Mouse (Mus musculus) v-Abl transformed pro-B cells (cell line): ENCODE measurements at regions not wholly inside any gene's neighbourhood (a gene's known extent, or its start where the extent isn't known, plus 50 kb on each side); places are given as distances from the start of the nearest gene placed in this dataset.

ENCODE experiments used
- in situ Hi-C, 2 experiments: fragments of 400-800 bp; cut with MboI; formaldehyde crosslinking; loops; one replicate each; pipeline ENCODE4 v1.15.1; 2025; ENCODE audit not compliant: unreplicated experiment in 2 of 2

- in situ Hi-C loops = no loop called here
Measured at GRCm38 (mm10) chr12:16277144-16277543, 333.6 kb downstream of the Lpin1 start.

GRCm38 (mm10) chr12:16276301-16276700 is 334.5 kb downstream of the Lpin1 start:
- in situ Hi-C loops = no loop called here

DNA sequence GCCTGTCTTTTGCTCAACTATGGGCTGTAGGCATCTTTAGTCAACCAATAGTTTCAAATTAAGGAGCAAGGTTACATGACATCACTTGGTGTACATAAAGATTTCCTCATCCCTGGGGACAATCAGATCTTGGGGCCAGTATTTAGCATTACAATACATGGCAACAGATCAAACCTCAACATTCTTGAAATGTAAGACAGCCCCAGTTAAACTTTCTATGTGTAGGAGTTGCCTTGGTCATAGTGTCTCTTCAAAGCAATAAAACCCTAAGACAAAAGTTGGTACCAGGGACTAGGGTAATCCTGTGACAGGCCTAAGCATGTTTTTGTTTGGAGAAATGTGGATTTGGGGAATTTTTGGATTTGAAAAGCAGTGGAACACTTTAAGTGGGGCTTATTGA is 338.3 kb downstream of the Lpin1 start:
- in situ Hi-C loops = no loop called here

GRCm38 (mm10) chr12:16270876-16271275 is 339.9 kb downstream of the Lpin1 start:
- in situ Hi-C loops = no loop called here

GRCm38 (mm10) chr12:16269706-16270105 is 341.1 kb downstream of the Lpin1 start:
- in situ Hi-C loops = no loop called here

GRCm38 (mm10) chr12:16268621-16269165 is 342.1 kb downstream of the Lpin1 start:
- in situ Hi-C loops = no loop called here

GRCm38 (mm10) chr12:16261465-16261864 is 349.3 kb downstream of the Lpin1 start:
- in situ Hi-C loops = no loop called here

DNA sequence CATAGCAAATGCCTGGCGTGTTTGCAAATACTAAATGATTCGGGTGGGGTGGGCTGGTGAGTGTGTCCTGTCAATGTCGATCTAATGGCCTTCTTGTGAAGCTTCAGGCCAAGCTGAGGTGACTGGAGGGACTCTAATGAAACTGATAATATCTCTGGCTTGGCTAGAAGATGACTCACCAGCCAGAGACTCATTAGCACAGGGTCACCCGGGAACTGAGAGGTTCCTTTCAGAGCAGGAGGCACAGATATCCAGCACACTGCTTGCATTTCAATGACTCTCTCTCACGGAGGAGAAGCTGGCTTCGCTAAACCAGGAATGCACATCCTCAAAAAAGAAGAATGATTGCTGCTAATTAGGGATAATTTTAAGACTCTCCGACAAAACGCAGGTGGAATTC is 349.8 kb downstream of the Lpin1 start:
- in situ Hi-C loops = no loop called here

GRCm38 (mm10) chr12:16260501-16260900 is 350.3 kb downstream of the Lpin1 start:
- in situ Hi-C loops = no loop called here

- in situ Hi-C loops = no loop called here
Measured at GRCm38 (mm10) chr12:16250621-16251020, 360.1 kb downstream of the Lpin1 start.

DNA sequence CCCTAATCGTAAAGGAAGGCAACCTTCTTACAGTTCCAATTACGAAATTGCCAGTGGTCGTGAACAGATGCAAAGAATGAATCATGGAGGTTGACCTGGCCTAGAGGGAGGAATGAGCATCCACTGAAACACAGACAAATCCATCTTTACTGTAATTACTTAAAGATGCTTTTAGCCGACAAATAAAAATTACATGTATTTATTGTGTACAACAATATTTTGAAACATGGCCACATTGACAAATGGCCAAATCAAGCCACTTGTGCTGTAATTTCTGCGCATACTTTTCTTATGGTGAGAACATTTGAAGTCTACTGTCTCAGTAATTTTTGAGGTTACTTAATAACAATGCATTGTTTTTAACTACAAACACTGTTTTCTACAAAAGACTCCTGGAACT is 360.7 kb downstream of the Lpin1 start:
- in situ Hi-C loops = no loop called here

DNA sequence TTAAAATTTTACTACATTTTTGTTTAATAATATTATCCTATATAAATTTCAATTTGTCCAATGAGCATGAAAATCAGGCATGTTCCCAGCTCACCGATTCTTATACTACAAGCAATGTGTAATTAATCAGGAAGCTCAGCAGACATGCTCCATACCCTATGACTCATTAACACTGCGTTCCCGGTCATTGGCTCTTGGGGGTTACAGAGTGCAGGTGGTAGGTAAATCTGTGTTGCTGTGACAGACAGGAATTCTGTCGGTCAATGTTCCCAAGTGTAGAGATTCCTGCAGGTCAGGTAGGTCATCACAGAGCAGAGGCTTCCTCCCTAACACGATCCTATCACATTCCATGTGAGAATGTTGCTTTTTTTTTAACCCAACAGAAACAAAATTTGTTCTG is 371.0 kb downstream of the Lpin1 start:
- in situ Hi-C loops = loop anchor here in 1 of 2 experiments (10.0 kb wide), 1 partner anchor 705 kb away; no protein-coding TSS in a partner anchor

DNA sequence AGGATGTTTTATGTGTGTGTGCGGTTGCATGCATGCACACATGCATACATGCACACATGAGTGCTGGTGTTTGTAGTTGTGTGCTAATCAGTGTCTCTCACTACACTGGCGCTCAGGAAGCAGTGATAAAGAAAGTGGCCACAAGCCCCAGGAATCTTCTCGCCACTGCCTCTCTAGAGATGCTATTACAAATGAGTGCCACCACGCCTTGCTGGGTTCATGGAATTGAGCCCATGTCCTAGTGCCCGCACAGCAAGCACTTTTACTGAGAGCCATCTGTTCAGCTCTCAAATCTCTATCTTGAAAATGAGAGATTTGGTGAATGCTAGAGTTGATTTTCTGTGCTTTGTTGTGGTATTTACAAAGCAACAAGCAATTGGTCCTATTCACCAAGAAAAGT is 373.3 kb downstream of the Lpin1 start:
- in situ Hi-C loops = loop anchor here in 1 of 2 experiments (10.0 kb wide), 1 partner anchor 703 kb away; no protein-coding TSS in a partner anchor

- in situ Hi-C loops = loop anchor here in 1 of 2 experiments (10.0 kb wide), 1 partner anchor 699 kb away; no protein-coding TSS in a partner anchor
Measured at GRCm38 (mm10) chr12:16233559-16233958, 377.2 kb downstream of the Lpin1 start.

DNA sequence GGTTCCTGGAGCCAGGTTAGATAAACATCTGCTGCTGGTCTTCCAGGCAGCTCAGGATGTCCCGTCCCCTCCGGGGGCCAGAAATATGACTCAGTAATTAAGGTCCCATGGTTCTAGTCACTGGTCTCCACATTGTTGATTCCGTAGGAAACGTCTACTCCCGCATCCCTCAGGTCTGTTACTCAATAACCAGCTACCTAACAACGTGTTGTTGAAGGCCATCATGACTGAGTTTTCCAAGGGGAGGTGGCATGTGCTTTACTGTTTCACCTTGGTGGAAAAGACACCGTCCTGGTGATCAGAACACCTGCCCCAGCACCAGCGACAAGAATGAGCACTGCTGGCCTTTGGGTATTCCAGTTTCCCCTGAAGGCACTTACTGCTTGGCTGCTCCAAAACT is 377.9 kb downstream of the Lpin1 start:
- in situ Hi-C loops = loop anchor here in 1 of 2 experiments (10.0 kb wide), 1 partner anchor 698 kb away; no protein-coding TSS in a partner anchor

DNA sequence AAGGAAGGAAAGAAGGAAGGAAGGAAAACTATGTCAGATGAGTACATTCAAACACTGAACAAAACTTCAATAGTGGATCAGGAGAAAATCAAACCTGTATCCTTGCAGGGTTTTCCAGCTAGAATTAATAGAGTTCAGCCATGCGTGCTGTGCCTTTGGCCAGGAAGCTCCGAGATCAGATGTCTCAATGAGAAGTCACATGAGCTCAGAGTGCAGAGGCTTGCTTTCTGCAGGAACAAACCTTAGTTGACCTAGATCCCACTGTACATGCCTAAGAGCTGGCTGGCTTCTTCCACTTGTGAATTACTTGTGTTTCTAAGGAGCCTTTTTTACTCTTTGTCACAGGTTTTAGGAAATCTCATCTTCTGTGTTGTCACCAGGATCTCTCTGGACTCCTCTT is 378.7 kb downstream of the Lpin1 start:
- in situ Hi-C loops = loop anchor here in 1 of 2 experiments (10.0 kb wide), 1 partner anchor 697 kb away; no protein-coding TSS in a partner anchor

- in situ Hi-C loops = loop anchor here in 1 of 2 experiments (10.0 kb wide), 1 partner anchor 696 kb away; no protein-coding TSS in a partner anchor
Measured at GRCm38 (mm10) chr12:16231093-16231492, 379.7 kb downstream of the Lpin1 start.

GRCm38 (mm10) chr12:16225428-16225827 is 385.3 kb downstream of the Lpin1 start:
- in situ Hi-C loops = no loop called here

GRCm38 (mm10) chr12:16222836-16223450 is 387.8 kb downstream of the Lpin1 start:
- in situ Hi-C loops = no loop called here

- in situ Hi-C loops = no loop called here
Measured at GRCm38 (mm10) chr12:16222205-16222604, 388.6 kb downstream of the Lpin1 start.

GRCm38 (mm10) chr12:16221142-16221541 is 389.6 kb downstream of the Lpin1 start:
- in situ Hi-C loops = no loop called here

DNA sequence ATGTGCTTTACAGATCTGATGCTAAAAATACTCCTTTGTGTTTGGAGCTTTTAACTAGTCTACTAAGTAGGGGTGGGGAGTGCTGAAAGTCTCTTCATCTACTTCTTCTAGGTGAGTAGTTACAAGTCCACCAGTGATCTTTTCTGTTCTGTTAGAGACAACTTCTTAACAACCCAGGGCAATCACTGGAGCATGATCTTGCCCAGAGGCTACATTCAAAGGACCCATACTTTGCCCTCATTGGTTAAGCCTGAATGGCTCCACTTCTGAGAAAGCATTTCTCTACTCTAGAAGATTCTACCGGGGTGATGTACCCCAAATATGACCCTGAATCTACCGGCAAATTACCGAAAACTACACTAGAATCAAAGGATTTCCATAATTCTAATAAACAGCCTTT is 390.2 kb downstream of the Lpin1 start:
- in situ Hi-C loops = no loop called here
